Mouse (Mus musculus) megakaryocyte, embryonic 14.5 days (primary cell): ENCODE measurements around the gene Ccdc185.

Experiments
- FLI1 ChIP-seq: IDR thresholded peaks from 2 replicates; pipeline ENCODE4 v1.6.1; 2012; ENCODE audit warnings: low read length, inconsistent platforms, mixed read lengths
- GATA1 ChIP-seq: IDR thresholded peaks from 3 replicates; pipeline ENCODE4 v1.6.1; 2012; ENCODE audit warnings: mixed read lengths, low read length, inconsistent platforms, borderline replicate concordance

DNA sequence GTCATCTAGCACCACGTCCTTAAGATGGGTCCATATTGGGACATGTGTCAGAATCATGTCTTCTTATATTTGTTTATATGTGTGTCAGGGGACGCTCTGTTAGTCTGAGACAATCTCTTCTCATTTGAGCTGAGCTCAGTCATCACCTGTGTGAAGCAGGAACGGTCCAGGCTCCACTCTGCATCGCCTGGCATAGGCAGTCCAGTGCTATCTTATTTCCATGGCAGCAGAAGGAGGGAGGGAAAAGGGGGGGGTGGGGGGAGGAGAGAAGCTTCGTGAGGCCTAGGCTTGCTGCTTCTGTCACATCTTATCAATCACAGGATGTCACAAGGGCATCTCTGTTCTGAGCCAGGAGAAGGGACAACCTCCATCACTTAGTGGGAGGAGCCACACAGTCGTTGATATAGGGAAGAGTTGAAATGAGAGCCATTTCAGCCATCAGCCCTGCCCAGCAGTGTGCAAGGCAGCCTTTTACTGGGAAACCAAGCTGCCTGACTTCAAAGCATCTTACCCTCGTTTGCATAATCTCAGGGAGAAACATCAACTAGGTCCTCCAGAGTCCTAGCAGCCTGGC is 37.5 kb downstream of the Ccdc185 start:
- no peak for TF ChIP-seq GATA1
- TF ChIP-seq FLI1, result no peak
